Mouse (Mus musculus): ENCODE results near the gene Hist1h4n.
"Not testable (repeated sequence)": the region's sequence is repeated elsewhere in the genome, so short reads cannot be mapped to it uniquely, and the experiment has no call there.

- TF ChIP-seq CTCF (IDR thresholded peaks at IDR 0.05; ENCODE audit: borderline replicate concordance, control insufficient read depth, extremely low read depth, insufficient read depth, low read length, poor library complexity); POLR2A (IDR thresholded peaks at IDR 0.05; ENCODE audit: control insufficient read depth, extremely low read depth, insufficient read depth, low read length, poor library complexity): not testable (repeated sequence)
Measured at GRCm38 (mm10) chr13:21850696-21851095, 18.7 kb upstream of the Hist1h4n start.

All from thymus, adult 2 months (tissue).